Mouse (Mus musculus) lung, embryonic 16.5 days (tissue): ENCODE measurements around the gene Tlk2. TPM values are rescaled to one million over a fixed set of nuclear protein-coding genes. Genes with fewer than 3 reads are reported as not detected.

Source experiments
- ATAC-seq: fragments of 200-750 bp; cut with Nextera tagmentation; 2 replicates; pipeline ENCODE4 v1.8.0; 2017; ENCODE audit warnings: low read depth, mild to moderate bottlenecking, moderate library complexity
- H3K27ac ChIP-seq: fragments of 300-500 bp; sonication (generic); 2 replicates; pipeline ENCODE4 v1.5.1; 2014; ENCODE audit warnings: mild to moderate bottlenecking, control low read depth, low read length
- H3K27me3 ChIP-seq: fragments of 300-500 bp; sonication (generic); 2 replicates; pipeline ENCODE4 v1.6.1; 2014; ENCODE audit warnings: low read depth, low read length, mixed read lengths; ENCODE audit not compliant: control insufficient read depth, insufficient read depth
- H3K36me3 ChIP-seq: fragments of 300-500 bp; sonication (generic); 2 replicates; pipeline ENCODE4 v1.6.1; 2014; ENCODE audit warnings: low read length; ENCODE audit not compliant: control insufficient read depth, insufficient read depth
- H3K4me1 ChIP-seq: fragments of 300-500 bp; sonication (generic); replicated peaks from 2 replicates; pipeline ENCODE4 v1.6.1; 2014; ENCODE audit warnings: low read length, mixed read lengths; ENCODE audit not compliant: control insufficient read depth, insufficient read depth
- H3K4me2 ChIP-seq: fragments of 300-500 bp; sonication (generic); 2 replicates; pipeline ENCODE4 v1.6.1; 2014; ENCODE audit warnings: low read depth, low read length, control low read depth
- H3K4me3 ChIP-seq: fragments of 300-500 bp; sonication (generic); 2 replicates; pipeline ENCODE4 v1.5.1; 2014; ENCODE audit warnings: mild to moderate bottlenecking, low read length, control low read depth
- H3K9ac ChIP-seq: fragments of 300-500 bp; sonication (generic); 2 replicates; pipeline ENCODE4 v1.6.1; 2014; ENCODE audit warnings: low read length, control low read depth
- H3K9me3 ChIP-seq: fragments of 300-500 bp; sonication (generic); 2 replicates; pipeline ENCODE4 v1.6.1; 2016; ENCODE audit warnings: low read length; ENCODE audit not compliant: control insufficient read depth
- WGBS: fragments of 180-500 bp; shearing (Covaris S2); extraction: QIAGEN DNeasy Blood & Tissue Kit; methylation state at CpG from one replicate; pipeline ENCODE4 v1.1.7; 2014; 5-methylcytosine and 5-hydroxymethylcytosine counted together
- polyA plus RNA-seq: library from polyadenylated mRNA; unstranded; fragments of >200 nt; fragmentation: Nextera tagmentation; extraction: Ambion mirVana; gene quantifications from 2 replicates; pipeline ENCODE4 v1.2.1, GENCODE M21; 2015

The Tlk2 gene
- polyA plus RNA-seq, 1 experiment from 2014 or later, result 11.6 TPM

DNA sequence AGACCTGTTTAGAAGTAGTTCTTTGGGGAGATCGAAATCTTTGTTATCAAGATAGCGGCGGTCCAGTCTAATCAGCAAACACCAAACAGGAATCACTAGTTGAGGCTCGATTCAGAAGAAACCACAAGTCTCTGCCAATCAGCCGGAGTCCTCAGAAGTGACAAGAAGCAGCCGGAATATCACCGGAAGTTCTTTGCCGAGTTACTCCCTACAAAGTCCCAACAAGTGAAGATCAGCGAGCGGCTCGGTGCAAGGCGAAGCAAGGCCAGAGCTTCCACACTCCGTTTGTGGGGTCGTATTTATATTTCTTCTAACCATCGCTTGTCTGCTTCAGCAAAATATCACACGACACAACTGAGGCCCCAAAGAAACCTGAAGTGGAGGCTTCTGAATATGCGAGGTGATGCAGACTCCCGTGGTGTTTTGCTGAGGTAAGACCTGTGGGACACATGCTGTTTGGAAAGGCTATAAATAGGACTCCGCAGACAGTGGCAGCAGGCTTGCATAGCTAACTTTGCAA lies 21.8 kb upstream of the Tlk2 start:
- Histone ChIP-seq H3K4me2 (no peak overlapping the region), H3K36me3 (no peaks in the 10 kb centered on the region), H3K9me3 (no peaks in the 10 kb centered on the region), H3K27ac (no peak overlapping the region), H3K9ac (no peak overlapping the region), H3K4me3 (no peak overlapping the region), H3K4me1 (peaks cover 21% of the 10 kb centered on the region), H3K27me3 (no peaks in the 10 kb centered on the region)
- no peak for ATAC-seq
- WGBS, result 64% methylated on average over 19 of the region's 19 CpGs

DNA sequence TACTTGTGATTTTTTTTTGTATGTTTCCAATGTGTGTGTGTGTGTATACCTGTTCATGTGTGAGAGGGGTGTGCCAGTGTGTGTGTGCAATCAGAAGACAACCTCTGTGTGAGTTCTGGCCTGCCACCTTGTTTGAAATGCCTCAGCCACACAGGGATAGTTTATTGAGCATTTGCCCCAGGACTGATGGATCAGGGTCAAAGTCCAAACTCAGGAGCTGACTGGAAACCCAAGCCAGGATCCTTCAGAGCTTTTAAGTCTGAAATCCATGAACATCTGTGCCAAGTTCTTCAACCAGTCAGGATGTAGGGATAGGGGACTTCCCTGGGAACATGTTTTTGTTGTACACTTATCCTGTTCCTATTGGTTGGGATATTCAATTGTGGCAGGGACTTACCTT lies 20.6 kb upstream of the Tlk2 start:
- Histone ChIP-seq H3K9ac (no peak overlapping the region), H3K4me1 (peaks cover 15% of the 10 kb centered on the region), H3K36me3 (no peaks in the 10 kb centered on the region), H3K27ac (no peak overlapping the region), H3K27me3 (no peaks in the 10 kb centered on the region), H3K4me3 (no peak overlapping the region), H3K9me3 (peaks cover 8% of the 10 kb centered on the region), H3K4me2 (no peak overlapping the region)
- no peak for ATAC-seq

DNA sequence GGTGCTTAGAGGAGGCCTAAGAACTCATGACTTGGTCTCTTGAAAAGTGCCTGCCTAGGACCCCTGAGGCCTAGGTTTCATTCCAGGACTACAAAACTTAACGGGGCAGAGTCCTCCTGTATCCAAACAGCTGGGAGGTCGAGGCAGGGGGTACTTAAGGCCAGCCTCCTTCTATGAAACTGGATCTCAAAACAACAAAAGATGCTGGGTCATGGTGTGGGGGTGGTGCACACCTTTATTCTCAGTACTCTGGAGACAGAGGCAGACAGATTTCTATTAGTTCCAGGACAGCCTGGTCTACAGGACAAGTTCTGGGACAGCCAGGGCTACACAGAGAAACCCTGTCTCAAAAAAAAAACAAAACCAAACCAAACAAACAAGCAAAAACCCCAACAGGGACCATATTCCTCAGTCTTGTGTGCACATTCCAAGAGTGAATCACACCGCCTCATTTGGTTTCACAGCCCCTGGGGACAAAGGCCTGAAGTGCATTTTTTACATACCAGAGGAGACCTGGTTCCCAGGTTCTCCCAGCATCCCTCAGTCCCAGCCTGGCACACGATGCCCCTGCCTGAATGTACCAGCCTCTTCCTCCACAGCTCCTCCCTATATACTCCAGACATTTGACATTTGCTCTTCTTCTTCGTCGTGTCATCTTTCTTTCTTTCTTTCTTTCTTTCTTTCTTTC lies 18.8 kb upstream of the Tlk2 start:
- 51% methylated on average over 6 of the region's 6 CpGs for WGBS
- no peak overlapping the region for H3K9ac ChIP-seq
- H3K9me3 ChIP-seq, result peaks cover 13% of the 10 kb centered on the region
- peaks cover 3% of the 10 kb centered on the region; the same call in 1 of the 2 replicates for H3K4me1 ChIP-seq
- H3K36me3 ChIP-seq, result no peaks in the 10 kb centered on the region
- no peak overlapping the region for H3K27ac ChIP-seq
- no peaks in the 10 kb centered on the region for H3K27me3 ChIP-seq
- no peak overlapping the region for H3K4me3 ChIP-seq
- no peak overlapping the region for H3K4me2 ChIP-seq
- 0 out of 2 replicates have a peak, but pooled peaks have one; percentile 47 for ATAC-seq

DNA sequence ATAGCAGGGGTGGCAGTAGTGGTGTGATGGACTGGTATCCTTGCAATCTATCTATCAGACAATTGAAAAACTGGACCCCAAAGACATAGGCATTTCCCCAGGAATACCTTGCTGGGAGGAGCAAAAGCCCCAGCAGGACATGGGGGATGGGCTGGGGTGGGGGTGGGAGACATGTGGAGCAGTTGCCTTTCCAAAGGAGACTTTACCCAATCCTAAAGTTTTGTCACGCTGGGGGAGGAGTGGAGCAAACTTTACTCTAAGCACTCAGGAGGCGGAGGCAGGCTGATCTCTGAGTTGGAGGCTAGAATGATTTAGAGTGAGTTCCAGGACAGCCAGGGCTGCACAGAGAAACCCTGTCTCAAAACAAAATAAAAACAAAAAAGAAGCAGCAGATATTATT lies 17.2 kb upstream of the Tlk2 start:
- 83% methylated on average over 2 of the region's 2 CpGs for WGBS

DNA sequence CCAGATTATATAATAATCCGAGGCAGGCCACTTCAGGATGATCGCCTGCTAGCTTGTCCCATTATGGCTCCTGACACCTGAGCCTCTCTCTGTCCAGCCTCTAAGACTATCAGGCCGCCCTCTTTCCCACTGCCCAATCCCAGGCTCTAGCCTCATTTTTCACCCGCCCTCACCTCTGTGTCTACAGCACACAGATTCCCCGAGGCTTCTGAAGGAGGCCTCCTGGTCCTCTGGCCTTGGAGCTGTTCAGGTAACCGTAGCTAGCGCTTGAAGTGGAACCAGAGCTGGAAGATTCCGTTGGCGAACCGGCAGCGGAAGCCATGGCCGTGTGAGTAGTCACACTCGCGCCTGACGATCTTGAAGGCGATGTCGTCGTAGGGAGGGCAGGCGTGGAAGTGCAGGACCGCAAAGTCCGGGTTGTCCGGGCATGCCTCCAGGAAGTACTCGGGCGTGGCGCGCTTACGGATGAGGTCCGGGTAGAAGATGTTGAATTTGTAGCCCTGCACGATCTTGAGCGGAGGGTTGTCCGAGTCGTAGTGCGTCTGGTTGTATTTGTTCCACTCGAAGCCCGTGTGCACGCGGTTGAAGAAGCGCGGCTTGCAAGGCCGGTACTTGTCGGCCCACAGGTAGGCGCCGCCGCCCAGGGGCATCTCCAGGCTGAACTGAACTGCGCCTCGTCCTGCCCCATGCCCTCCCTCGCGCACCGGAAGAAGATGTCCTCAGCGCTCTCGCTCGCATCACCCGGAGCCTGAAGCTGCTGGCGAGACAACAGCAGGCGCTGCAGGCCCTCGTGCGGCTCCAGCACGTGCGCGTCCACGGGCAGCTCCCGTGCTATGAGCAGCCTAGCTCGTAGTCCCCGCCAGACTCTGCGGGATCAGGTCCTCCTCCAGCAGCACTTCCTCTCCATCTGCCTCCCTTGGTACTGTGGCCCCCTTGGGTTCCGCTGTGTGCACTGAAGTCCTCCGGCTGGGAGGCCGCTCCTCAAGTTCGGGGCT lies 13.8 kb upstream of the Tlk2 start:
- Histone ChIP-seq H3K9ac (no peak overlapping the region), H3K9me3 (peaks cover 18% of the 10 kb centered on the region), H3K4me3 (no peak overlapping the region), H3K36me3 (no peaks in the 10 kb centered on the region), H3K4me2 (no peak overlapping the region), H3K27me3 (no peaks in the 10 kb centered on the region), H3K27ac (no peak overlapping the region), H3K4me1 (no peaks in the 10 kb centered on the region)
- no peak for ATAC-seq
- 78% methylated on average over 69 of the region's 69 CpGs for WGBS

More for the DNA sequence above, 17.2 kb upstream of the Tlk2 start:
- no peak overlapping the region for H3K9ac ChIP-seq
- ATAC-seq, result no peak
- no peak overlapping the region for H3K4me2 ChIP-seq
- H3K9me3 ChIP-seq, result peaks cover 18% of the 10 kb centered on the region
- H3K27me3 ChIP-seq, result no peaks in the 10 kb centered on the region
- H3K4me1 ChIP-seq, result no peaks in the 10 kb centered on the region
- H3K27ac ChIP-seq, result no peak overlapping the region
- no peak overlapping the region for H3K4me3 ChIP-seq
- H3K36me3 ChIP-seq, result no peaks in the 10 kb centered on the region

DNA sequence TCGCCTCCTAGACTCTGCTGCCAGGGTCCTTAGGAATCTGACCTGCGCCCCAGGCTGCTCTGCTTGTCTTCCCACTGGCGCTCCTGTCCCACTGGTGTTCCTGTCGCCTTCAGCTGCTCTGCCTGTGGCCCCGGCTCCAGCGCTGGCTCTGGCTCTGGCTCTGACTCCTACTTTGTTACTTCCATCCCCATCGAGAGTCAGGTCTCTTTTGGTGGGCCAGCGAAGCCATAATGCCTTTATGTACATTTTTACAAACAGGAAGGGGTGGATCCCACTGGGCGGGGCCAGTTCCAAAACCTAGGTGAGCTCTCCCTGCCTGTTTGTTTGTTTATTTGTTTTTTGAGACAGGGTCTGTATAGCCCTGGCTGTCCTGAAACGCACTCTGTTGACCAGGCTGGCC lies 11.8 kb upstream of the Tlk2 start:
- Histone ChIP-seq H3K36me3 (no peaks in the 10 kb centered on the region), H3K9ac (no peak overlapping the region), H3K4me2 (no peak overlapping the region), H3K4me1 (no peaks in the 10 kb centered on the region), H3K4me3 (no peak overlapping the region), H3K27me3 (no peaks in the 10 kb centered on the region), H3K27ac (no peak overlapping the region), H3K9me3 (peaks cover 18% of the 10 kb centered on the region)
- ATAC-seq, result no peak
- 88% methylated on average over 10 of the region's 10 CpGs for WGBS

DNA sequence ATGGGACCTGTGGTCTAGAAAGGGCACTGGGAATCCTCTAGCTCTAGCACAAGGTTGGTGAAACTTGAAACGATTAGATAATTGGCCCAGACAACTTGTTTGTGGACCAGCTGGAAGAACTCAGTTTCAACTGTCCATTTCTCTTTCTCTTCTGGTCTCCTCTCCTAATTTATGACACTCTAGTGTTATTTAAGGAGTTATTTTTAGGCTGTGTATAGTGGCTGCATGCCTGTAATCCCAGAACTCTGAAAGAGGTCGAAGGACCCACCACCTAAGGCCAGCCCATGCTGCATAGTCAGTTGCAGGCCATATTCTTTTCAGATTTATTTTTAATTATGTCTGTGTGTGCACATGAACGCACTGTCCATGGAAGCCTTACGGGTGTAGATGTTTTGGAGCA lies 916 bp downstream of the Tlk2 start:
- peaks cover 15% of the 10 kb centered on the region for H3K4me1 ChIP-seq
- H3K4me2 ChIP-seq, result peak overlapping the region; percentile 90
- no peak for ATAC-seq
- H3K36me3 ChIP-seq, result peaks cover 12% of the 10 kb centered on the region
- no peaks in the 10 kb centered on the region for H3K9me3 ChIP-seq
- H3K4me3 ChIP-seq, result peak overlapping the region; percentile 79
- H3K27me3 ChIP-seq, result no peaks in the 10 kb centered on the region
- H3K27ac ChIP-seq, result peak overlapping the region; percentile 97
- H3K9ac ChIP-seq, result peak overlapping the region; percentile 94
- WGBS, result 56% methylated on average over 4 of the region's 4 CpGs

DNA sequence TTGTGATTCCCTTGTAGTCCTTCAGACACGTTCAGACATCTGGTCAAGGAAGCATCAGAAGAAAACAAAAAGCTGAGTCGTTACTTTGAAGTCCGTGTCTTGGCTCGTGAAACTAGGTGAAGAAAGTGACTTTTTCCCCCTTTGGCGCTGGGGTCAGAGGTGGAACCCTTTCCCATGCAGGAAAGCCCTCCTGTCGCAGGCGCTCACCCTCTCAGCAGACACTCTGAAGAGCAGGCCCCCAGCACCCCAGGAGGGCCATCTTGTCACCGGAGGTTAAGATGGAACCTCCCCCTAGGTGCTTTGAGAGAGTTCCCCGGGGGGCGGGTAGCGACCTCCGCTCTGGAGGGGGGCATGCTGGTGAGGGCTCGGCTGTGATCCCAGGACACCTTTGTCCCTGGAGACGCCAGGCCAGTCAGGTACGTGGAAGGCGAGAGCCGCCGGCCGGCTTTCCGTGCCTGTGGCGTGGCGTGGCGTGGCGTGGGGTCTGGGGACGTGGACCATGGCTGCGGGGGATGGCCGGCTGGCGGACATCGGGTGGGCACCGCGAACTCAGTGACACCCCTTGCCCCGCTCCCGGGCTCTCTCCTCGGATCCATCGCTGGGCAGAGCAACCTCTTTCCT lies 2.0 kb downstream of the Tlk2 start:
- Histone ChIP-seq H3K36me3 (peaks cover 16% of the 10 kb centered on the region), H3K27ac (peak overlapping the region; percentile 97), H3K4me3 (peak overlapping the region; percentile 79), H3K27me3 (no peaks in the 10 kb centered on the region), H3K9me3 (no peaks in the 10 kb centered on the region), H3K4me2 (peak overlapping the region; percentile 90), H3K4me1 (peaks cover 15% of the 10 kb centered on the region), H3K9ac (peak overlapping the region; percentile 94)
- ATAC-seq, result peak; percentile 17
- under 1% methylated on average over 33 of the region's 35 CpGs for WGBS
